Mouse (Mus musculus) ES-E14 (cell line): Measurements from ENCODE around the gene Abhd11.

Experiments
- CHD2 ChIP-seq: IDR thresholded peaks from 2 replicates; pipeline ENCODE4 v1.6.1; 2014; ENCODE audit warnings: mild to moderate bottlenecking, low read depth, low read length, inconsistent platforms
- HCFC1 ChIP-seq: IDR thresholded peaks from 2 replicates; pipeline ENCODE4 v1.6.1; 2012; ENCODE audit warnings: low read length, inconsistent platforms, borderline replicate concordance; ENCODE audit not compliant: insufficient read depth
- MAFK ChIP-seq: IDR thresholded peaks from 2 replicates; pipeline ENCODE4 v1.6.1; 2014; ENCODE audit warnings: mild to moderate bottlenecking, low read depth, low read length, inconsistent platforms; ENCODE audit not compliant: insufficient read depth
- ZC3H11A ChIP-seq: IDR thresholded peaks from 2 replicates; pipeline ENCODE4 v1.6.1; 2012; ENCODE audit warnings: low read depth, mild to moderate bottlenecking, inconsistent platforms, low read length, borderline replicate concordance
- ZNF384 ChIP-seq: IDR thresholded peaks from 2 replicates; pipeline ENCODE4 v1.6.1; 2012; ENCODE audit warnings: low read depth, low read length, inconsistent platforms

DNA sequence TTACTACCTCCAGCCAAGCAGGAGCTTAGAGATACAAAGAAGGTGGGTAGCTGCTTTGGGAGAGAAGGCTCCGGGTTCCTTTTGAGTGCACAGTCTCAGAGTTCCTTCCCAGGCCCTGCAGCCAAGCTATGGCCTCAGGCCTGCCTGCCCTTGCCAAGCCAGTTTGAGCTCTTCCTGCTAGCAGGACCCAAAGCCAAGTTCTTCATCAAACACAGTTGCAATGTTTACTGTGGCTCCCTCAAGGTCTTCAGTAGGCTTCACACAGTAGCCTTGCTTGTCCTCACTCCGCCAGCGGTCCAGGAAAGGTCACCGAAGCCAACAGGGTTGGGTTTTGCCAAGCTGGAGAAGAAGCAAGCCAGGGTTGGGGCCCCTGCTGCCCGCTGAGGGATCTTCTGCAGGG is 16.4 kb upstream of the Abhd11 start:
- TF ChIP-seq ZNF384 (no peak), CHD2 (no peak), MAFK (no peak), HCFC1 (no peak), ZC3H11A (no peak)
